Mouse (Mus musculus) liver, embryonic 14.5 days (tissue): ENCODE measurements around the gene Rc3h1. TPM values are rescaled to one million over a fixed set of nuclear protein-coding genes. Genes with fewer than 3 reads are reported as not detected.
"Not testable (repeated sequence)": the region's sequence is repeated elsewhere in the genome, so short reads cannot be mapped to it uniquely, and the experiment has no call there.

Experiments used
- ATAC-seq: fragments of 200-750 bp; cut with Nextera tagmentation; 2 replicates; pipeline ENCODE4 v1.8.0; 2017; ENCODE audit warnings: moderate number of reproducible peaks, mild to moderate bottlenecking, moderate library complexity; ENCODE audit not compliant: insufficient read depth
- DNase-seq, 3 experiments: peaks; one replicate each; pipeline ENCODE4 v3.0.0-alpha.2; 2012 to 2013; ENCODE audit warnings: low read depth in 3 of 3, low spot score in 3 of 3
- H3K27ac ChIP-seq: fragments of 300-500 bp; sonication (generic); 2 replicates; pipeline ENCODE4 v1.5.1; 2014; ENCODE audit warnings: moderate library complexity, mild to moderate bottlenecking, control low read depth, inconsistent platforms
- H3K27me3 ChIP-seq: fragments of 300-500 bp; sonication (generic); 2 replicates; pipeline ENCODE4 v1.6.1; 2014; ENCODE audit warnings: mild to moderate bottlenecking, low read length, moderate library complexity; ENCODE audit not compliant: control insufficient read depth, insufficient read depth
- H3K36me3 ChIP-seq: fragments of 300-500 bp; sonication (generic); replicated peaks from 2 replicates; pipeline ENCODE4 v1.6.1; 2014; ENCODE audit warnings: low read depth; ENCODE audit not compliant: control insufficient read depth, insufficient read depth
- H3K4me1 ChIP-seq, 2 experiments: fragments of 200-500 bp in 1 of 2; fragments of 300-500 bp in 1 of 2; sonication (generic) in 1 of 2; replicated peaks; 2 replicates each; pipeline ENCODE4 v1.6.1; 2012 to 2014; ENCODE audit warnings: antibody characterized with exemption in 1 of 2, inconsistent platforms in 1 of 2, low read length in 1 of 2; ENCODE audit not compliant: control insufficient read depth in 2 of 2, insufficient read depth in 2 of 2
- H3K4me2 ChIP-seq: fragments of 300-500 bp; sonication (generic); 2 replicates; pipeline ENCODE4 v1.6.1; 2014; ENCODE audit warnings: low read depth, mild to moderate bottlenecking, control low read depth, moderate library complexity
- H3K4me3 ChIP-seq, 2 experiments: fragments of 200-500 bp in 1 of 2; fragments of 300-500 bp in 1 of 2; sonication (generic) in 1 of 2; 2 replicates each; pipeline ENCODE4 v1.5.1; 2012 to 2014; ENCODE audit warnings: low read depth in 2 of 2, low read length in 2 of 2, mild to moderate bottlenecking in 2 of 2, control low read depth in 1 of 2, inconsistent platforms in 1 of 2, moderate library complexity in 1 of 2; ENCODE audit not compliant: insufficient read depth in 1 of 2
- H3K9ac ChIP-seq: fragments of 300-500 bp; sonication (generic); replicated peaks from 2 replicates; pipeline ENCODE4 v1.6.1; 2014; ENCODE audit warnings: mild to moderate bottlenecking, control low read depth, moderate library complexity
- H3K9me3 ChIP-seq: fragments of 300-500 bp; sonication (generic); 2 replicates; pipeline ENCODE4 v1.6.1; 2016; ENCODE audit warnings: low read length, mixed read lengths; ENCODE audit not compliant: control insufficient read depth
- CTCF ChIP-seq: IDR thresholded peaks from 2 replicates; pipeline ENCODE4 v1.5.1; 2016; ENCODE audit warnings: antibody characterized with exemption, low read depth, control low read depth
- EP300 ChIP-seq: IDR thresholded peaks from 2 replicates; pipeline ENCODE4 v1.6.1; 2016; ENCODE audit warnings: antibody characterized with exemption, low read depth
- WGBS: fragments of 180-500 bp; shearing (Covaris S2); extraction: QIAGEN DNeasy Blood & Tissue Kit; methylation state at CpG from one replicate; pipeline ENCODE4 v1.1.7; 2014; ENCODE audit not compliant: insufficient replicate concordance; 5-methylcytosine and 5-hydroxymethylcytosine counted together
- polyA plus RNA-seq, 2 experiments: library from polyadenylated mRNA; depleted of rRNA in 1 of 2; stranded (reverse) in 1 of 2; unstranded in 1 of 2; fragments of >200 nt; fragmentation: Nextera tagmentation in 1 of 2; extraction: Ambion mirVana in 1 of 2; gene quantifications; 2 replicates each; pipeline versions ENCODE4 v1.2.1 to v1.2.3; 2012 to 2014

Rc3h1 gene
- polyA plus RNA-seq (2012; rRNA removed) (2.6 and 2.9 TPM in 2 replicates), polyA plus RNA-seq (2014; fragmentation: Nextera tagmentation; extraction: Ambion mirVana) (3.2 and 3.6 TPM in 2 replicates)

DNA sequence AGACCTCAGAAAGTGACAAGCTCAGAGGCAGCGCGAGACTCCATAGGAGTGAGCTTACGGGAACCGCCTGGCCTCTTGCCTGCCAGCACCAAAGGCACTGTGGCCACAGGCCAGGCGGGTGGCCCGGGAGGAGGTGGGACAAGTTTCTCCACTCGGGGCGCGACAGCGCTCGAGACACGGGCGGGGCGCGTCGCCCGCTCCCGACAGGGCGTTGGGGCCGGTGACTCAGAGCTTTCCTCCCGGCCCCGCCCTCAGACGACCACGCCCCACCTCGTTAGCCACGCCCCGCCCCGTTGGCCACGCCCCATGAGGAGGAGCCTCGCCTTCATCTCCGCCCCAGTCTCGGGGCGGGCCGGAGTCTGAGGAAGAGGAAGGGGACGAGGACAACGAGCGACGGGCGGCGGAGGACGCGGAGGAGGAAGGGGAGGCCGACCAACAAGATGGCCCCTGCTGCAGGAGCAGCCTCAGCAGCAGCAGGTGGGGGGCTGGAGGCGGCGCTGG is at the start of gene Rc3h1:
Rc3h1 (plus strand) TSS at position 362 of the 501 bp plus-strand sequence.
- H3K36me3 ChIP-seq, result no peaks in the 10 kb centered on the region
- H3K9ac ChIP-seq, result peak within 1 kb of the TSS; percentile 83
- H3K9me3 ChIP-seq, result no peaks in the 10 kb centered on the region
- 0% methylated on average over 43 of the region's 45 CpGs for WGBS
- H3K4me2 ChIP-seq, result peak within 1 kb of the TSS; percentile 72
- no peak for TF ChIP-seq EP300
- peak; percentile 60 for TF ChIP-seq CTCF
- H3K4me3 ChIP-seq, result peak within 1 kb of the TSS; percentile 73 to 86
- DNase-seq (peak; percentile 86 to 92 (median 87)), ATAC-seq (peak; percentile 93)
- H3K4me1 ChIP-seq, result peaks cover 12 to 20% of the 10 kb centered on the region in 2 experiments
- H3K27me3 ChIP-seq, result no peaks in the 10 kb centered on the region
- H3K27ac ChIP-seq, result peak within 1 kb of the TSS; percentile 66

DNA sequence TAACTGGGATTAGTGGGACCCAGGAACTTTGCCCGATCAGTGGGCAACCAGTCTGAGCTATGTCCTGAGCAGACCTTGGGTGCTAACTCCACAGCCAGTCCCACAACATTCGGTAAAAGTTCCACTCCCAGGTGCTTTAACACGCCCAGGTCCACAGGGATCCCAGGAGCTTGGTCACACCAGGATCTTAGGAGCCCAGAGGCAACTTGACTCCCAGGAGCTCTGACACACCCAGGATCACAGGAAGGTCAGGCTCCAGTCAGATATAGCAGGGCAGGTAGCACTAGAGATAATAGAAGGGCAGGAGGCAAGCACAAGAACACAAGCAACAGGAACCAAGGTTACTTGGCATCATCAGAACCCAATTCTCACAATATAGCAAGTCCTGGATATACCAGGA is 48.1 kb upstream of the Rc3h1 start:
- H3K4me2 ChIP-seq, result no peak overlapping the region
- peaks cover 0 to 5% of the 10 kb centered on the region in 2 experiments; a peak in 2 of 4 replicates for H3K4me1 ChIP-seq
- DNase-seq, result no peak
- TF ChIP-seq CTCF (no peak), EP300 (no peak)
- no peaks in the 10 kb centered on the region for H3K9me3 ChIP-seq
- no peak overlapping the region for H3K9ac ChIP-seq
- ATAC-seq, result no peak
- H3K27ac ChIP-seq, result no peak overlapping the region
- H3K27me3 ChIP-seq, result no peaks in the 10 kb centered on the region
- no peaks in the 10 kb centered on the region for H3K36me3 ChIP-seq
- 62% methylated on average over 3 of the region's 3 CpGs for WGBS
- no peak overlapping the region for H3K4me3 ChIP-seq

DNA sequence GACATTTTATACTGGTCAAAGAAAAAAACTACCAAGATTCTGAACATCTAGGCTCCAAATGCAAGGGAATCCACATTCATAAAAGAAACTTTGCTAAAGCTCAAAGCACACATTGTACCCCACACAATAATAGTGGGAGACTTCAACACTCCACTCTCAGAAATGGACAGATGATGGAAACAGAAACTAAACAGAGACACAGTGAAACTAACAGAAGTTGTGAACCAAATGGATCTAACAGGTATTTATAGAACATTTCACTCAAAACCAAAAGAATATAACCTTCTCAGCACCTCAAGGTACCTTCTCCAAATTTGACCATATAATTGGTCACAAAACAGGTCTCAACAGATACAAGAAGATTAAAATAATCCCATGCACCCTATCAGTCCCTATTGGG is 46.3 kb upstream of the Rc3h1 start:
- H3K4me1 ChIP-seq, H3K4me3 ChIP-seq, H3K27ac ChIP-seq, H3K9me3 ChIP-seq, H3K4me2 ChIP-seq, H3K9ac ChIP-seq, H3K36me3 ChIP-seq, H3K27me3 ChIP-seq, DNase-seq, ATAC-seq: not testable (repeated sequence)

DNA sequence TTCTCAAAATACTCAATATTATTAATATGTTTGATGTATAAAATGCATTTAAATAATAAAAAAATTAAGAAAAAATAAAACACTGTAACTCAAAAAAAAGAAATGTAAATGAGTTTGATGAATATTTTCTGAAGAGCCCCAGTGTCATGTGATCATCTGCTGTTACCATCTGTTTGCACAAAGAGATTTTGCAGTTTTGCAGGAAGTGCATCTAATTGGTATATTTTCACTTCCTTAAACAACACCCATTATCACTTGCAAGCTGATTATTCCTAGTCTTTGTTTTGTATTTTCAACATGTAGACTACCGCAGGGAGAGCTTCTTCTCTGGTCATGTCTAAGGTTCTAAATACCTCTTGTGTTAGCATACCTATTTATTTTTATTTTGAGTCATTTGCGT is 45.1 kb upstream of the Rc3h1 start:
- H3K4me2 ChIP-seq, result no peak overlapping the region
- H3K27ac ChIP-seq, result no peak overlapping the region
- H3K4me1 ChIP-seq, result no peaks in the 10 kb centered on the region
- no peaks in the 10 kb centered on the region for H3K27me3 ChIP-seq
- H3K4me3 ChIP-seq, result no peak overlapping the region
- no peak for TF ChIP-seq EP300
- no peak for TF ChIP-seq CTCF
- WGBS, result 70% methylated on average over 2 of the region's 2 CpGs
- no peaks in the 10 kb centered on the region for H3K9me3 ChIP-seq
- no peak for ATAC-seq
- no peak overlapping the region for H3K9ac ChIP-seq
- no peak for DNase-seq
- H3K36me3 ChIP-seq, result no peaks in the 10 kb centered on the region

DNA sequence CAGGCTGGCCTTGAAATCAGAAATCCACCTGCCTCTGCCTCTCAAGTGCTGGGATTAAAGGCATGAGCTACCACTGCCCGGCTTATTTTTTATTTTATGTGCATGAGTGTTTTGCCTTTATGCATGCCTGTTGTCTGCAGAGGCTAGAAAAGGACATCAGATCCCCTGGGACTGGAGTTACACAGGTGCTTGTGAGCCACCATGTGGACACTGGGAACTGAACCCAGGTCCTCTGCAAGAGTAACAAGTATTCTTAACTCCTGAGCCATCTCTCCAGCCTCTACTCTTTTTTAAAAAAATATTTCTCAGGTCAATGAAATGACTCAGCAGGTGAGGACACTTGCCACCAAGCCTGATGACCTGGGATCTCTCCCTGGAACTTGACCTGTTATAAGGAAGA is 44.6 kb upstream of the Rc3h1 start:
- no peak for TF ChIP-seq CTCF
- no peak for TF ChIP-seq EP300
- H3K27ac ChIP-seq, result no peak overlapping the region
- no peak for ATAC-seq
- H3K4me2 ChIP-seq, result no peak overlapping the region
- no peak overlapping the region for H3K9ac ChIP-seq
- no peaks in the 10 kb centered on the region for H3K4me1 ChIP-seq
- WGBS, result 69% methylated on average over 1 of the region's 1 CpGs
- H3K4me3 ChIP-seq, result no peak overlapping the region
- no peak for DNase-seq
- no peaks in the 10 kb centered on the region for H3K9me3 ChIP-seq
- no peaks in the 10 kb centered on the region for H3K27me3 ChIP-seq
- no peaks in the 10 kb centered on the region for H3K36me3 ChIP-seq
